Mouse (Mus musculus): ENCODE results near the gene Olfr1328.

GRCm38 (mm10) chr4:118938512-118938911 is at the start of gene Olfr1328:
- TF ChIP-seq CTCF (IDR thresholded peaks at IDR 0.05; ENCODE audit: borderline replicate concordance, insufficient read depth, low read depth, low read length) (no peak), POLR2A (IDR thresholded peaks at IDR 0.05; ENCODE audit: borderline replicate concordance, insufficient read depth, low read length) (no peak)
